Mouse (Mus musculus) CD4-positive helper T cell, adult 2 months (primary cell): ENCODE measurements around the gene Sac3d1.

Experiments
- DNase-seq: peaks from one replicate; pipeline ENCODE4 v3.0.0-alpha.2; 2012; ENCODE audit warnings: low read depth, missing footprints, low spot score

Gene Sac3d1

GRCm38 (mm10) chr19:6070571-6071250 is 47.7 kb downstream of the Sac3d1 start:
- peak; percentile 56 for DNase-seq

- no peak for DNase-seq
Observed at GRCm38 (mm10) chr19:6069851-6070250, 48.6 kb downstream of the Sac3d1 start.

- no peak for DNase-seq
Observed at GRCm38 (mm10) chr19:6068951-6069350, 49.5 kb downstream of the Sac3d1 start.

GRCm38 (mm10) chr19:6067724-6068415 is 50.6 kb downstream of the Sac3d1 start, which contains the start of gene Tm7sf2:
Gene Tm7sf2, minus strand, starts transcription at chr19:6068373.
- DNase-seq = peak; percentile 93

GRCm38 (mm10) chr19:6067011-6067723 is 51.3 kb downstream of the Sac3d1 start:
- peak; percentile 88 for DNase-seq

GRCm38 (mm10) chr19:6066571-6066970 is 51.9 kb downstream of the Sac3d1 start:
- no peak for DNase-seq
